Mouse (Mus musculus) B cell, adult 62 days (primary cell): ENCODE results near the gene Tnk1. TPM values are rescaled to one million over a fixed set of nuclear protein-coding genes. Genes with fewer than 3 reads are reported as not detected.

Experiments used
- total RNA-seq: library from RNA; stranded (reverse); gene quantifications from 4 replicates; pipeline ENCODE4 v1.2.4, GENCODE M21; 2023

Tnk1 gene
- total RNA-seq: not detected in 4 replicates

GRCm38 (mm10) chr11:69858113-69858998, at the start of gene Tnk1:
Gene Tnk1, minus strand, starts transcription at chr11:69858730.

GRCm38 (mm10) chr11:69900471-69901405, 42.2 kb upstream of the Tnk1 start, which contains the start of the genes 2810408A11Rik and Neurl4:
Gene 2810408A11Rik, minus strand, starts transcription at chr11:69900987.
Gene Neurl4, plus strand, starts transcription at chr11:69901072.

DNA sequence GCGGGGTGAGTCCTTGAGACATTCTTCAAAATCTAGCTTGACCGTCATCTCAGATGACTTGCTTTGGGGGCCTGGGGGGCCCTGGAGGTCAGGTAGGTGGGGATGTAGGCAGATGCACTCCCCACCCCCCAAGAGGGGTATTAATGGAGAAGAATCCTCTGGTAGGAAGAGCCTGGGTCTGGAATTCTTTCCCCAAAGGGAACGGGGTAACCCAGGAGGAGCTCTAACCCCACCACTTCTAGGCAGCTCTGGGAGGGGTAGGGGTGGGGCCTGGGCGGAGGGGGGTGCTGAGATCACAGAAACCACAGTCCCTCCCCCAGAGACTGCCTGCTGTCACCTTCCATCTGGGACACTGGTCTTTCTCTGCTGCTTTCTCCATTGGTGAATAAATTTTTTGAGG, 36.8 kb upstream of the Tnk1 start, which contains the start of gene Acap1:
TSS of gene Acap1 (minus strand) at position 249 of the 400 bp plus-strand sequence.

GRCm38 (mm10) chr11:69880853-69881603, 22.5 kb upstream of the Tnk1 start, which contains the start of gene Kctd11:
Gene Kctd11, minus strand, starts transcription at chr11:69881406.

DNA sequence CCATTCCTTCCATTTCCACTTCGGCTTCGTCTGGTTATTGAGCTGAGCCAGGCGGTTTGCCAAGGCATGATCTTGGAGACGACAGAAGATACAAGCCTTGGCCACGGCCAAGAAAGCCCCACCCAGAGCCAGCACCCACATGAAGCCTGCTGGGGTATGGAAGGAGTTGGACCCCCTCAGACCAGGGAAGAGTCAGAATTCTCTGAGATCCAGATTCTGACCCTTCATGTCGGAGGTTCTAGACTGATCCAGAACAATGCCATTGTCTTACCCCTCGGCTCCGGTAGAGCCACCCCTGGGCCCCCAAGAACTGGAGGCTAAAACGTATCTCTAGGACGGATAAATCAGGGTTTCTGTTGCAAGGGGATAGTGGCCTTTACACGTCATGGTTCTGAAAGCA, 19.3 kb upstream of the Tnk1 start, which contains the start of gene Tmem95:
TSS of gene Tmem95 (minus strand) at position 141 of the 400 bp plus-strand sequence.

DNA sequence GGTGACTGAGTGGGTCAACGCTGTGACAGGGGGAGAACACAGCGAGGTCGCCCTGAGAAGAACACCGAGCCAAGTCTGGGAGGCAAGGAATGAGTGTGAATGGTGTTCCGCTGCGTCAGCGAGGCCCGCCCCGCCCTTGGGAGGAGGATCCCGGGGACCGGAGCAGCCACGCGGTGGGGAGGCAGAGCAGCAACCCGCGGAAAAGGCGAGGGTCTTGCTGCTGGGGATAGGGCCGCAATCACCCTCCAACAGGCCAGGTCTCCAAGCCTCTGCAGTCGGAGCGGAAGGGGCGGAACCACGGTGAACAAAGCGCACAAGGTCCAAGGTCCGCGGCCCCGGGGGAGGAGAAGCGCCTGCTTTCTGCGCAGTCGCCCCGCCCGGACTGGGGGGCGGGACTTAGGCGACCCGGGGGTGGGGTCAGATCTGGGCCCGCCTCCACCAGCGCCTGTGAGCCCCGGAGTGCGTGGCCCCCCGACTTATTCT, 12.3 kb downstream of the Tnk1 start, which contains the start of gene Plscr3:
TSS of gene Plscr3 (plus strand) at position 179 of the 483 bp plus-strand sequence.

GRCm38 (mm10) chr11:69837952-69838713, 20.4 kb downstream of the Tnk1 start, which contains the start of gene Tmem256:
Gene Tmem256, plus strand, starts transcription at chr11:69838514.

DNA sequence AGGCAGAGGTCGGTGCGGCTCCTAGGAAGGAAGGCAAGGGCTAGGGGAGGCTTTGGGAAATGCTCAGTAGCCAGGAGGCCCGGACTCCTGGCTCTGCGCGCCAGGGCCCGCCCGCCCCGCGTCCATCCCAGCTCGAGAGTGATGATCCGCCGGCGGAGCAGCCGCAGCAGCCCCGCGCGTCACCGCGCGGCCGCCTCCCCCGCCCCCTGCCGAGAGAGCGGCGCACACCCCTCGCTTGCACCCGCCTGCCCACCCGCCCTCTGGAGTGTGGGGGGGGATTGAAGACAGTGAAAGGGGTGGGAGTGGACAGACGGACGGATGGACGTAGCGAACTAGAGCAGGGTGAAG, 21.0 kb downstream of the Tnk1 start, which contains the start of gene Nlgn2:
TSS of gene Nlgn2 (minus strand) at position 181 of the 348 bp plus-strand sequence.

GRCm38 (mm10) chr11:69822080-69822479, 36.5 kb downstream of the Tnk1 start, which contains the start of gene Spem1:
Gene Spem1, minus strand, starts transcription at chr11:69822180.

DNA sequence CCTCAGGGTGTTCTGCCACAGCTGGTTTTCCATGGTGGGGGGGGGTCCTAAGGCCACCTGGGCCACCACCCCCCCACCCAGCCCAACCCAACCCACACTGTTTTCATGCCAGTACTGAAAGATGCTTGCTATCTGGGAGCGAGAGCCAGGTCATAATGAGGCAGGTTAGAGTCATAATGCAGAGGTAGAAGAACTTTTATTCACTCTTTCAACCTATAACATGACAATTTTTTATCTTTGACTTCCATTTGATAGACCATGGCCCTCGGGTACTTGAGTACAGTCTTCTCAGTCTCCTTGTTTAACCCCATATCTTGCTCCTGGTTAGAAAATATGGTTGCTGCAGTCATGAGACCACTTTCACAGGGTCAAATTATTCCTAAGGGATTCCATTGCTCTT, 40.2 kb downstream of the Tnk1 start, which contains the start of gene Spem2:
TSS of gene Spem2 (minus strand) at position 101 of the 400 bp plus-strand sequence.

GRCm38 (mm10) chr11:69815155-69815554, 43.4 kb downstream of the Tnk1 start, which contains the start of gene Gm39566:
Gene Gm39566, minus strand, starts transcription at chr11:69815298.

DNA sequence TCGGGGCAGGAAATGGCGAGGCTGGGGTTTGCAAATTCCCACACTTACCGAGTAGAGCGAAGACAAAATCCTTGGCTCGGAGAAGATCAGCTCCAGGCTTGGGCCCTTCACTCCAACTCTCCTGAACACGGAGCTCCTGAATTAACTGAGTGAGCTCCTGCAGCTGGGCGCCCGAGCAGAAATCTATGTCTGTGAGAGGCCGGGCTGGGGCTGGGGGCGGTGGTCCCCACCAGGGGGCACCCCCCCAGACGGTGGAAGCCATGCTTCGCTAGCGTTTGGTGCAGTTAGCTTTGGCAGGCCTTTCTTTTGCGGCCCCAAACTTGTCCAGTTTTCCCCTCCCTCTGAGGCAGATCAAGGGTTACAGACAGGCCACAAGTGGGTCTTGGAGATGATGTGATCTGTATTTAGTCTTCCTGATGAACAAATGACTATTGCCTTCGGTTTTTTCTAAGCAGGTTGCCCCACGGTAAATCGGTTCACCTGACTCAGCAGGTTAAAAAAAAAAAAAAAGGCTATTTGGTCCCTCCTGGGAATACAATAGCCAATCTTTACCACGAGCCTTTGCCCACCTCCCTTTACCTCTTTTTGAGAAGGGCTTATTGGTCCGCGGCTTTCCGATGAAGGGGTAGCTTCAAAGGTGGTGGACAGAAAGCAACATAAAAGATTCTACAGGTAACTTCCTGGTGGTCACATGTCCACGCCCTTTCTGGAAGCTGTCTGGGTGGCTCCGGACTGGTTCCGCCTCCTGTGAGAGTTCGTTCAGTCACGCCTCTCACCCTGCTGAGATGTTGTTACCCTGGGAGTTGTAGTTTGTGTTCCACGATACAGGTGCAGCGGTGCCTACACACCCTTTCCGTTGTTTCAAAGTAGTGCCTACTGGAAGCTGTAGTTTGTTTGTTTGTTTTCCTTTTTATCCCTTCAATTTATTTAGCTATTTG, 53.3 kb downstream of the Tnk1 start, which contains the start of gene Tmem102:
TSS of gene Tmem102 (minus strand) at position 653 of the 938 bp plus-strand sequence.

DNA sequence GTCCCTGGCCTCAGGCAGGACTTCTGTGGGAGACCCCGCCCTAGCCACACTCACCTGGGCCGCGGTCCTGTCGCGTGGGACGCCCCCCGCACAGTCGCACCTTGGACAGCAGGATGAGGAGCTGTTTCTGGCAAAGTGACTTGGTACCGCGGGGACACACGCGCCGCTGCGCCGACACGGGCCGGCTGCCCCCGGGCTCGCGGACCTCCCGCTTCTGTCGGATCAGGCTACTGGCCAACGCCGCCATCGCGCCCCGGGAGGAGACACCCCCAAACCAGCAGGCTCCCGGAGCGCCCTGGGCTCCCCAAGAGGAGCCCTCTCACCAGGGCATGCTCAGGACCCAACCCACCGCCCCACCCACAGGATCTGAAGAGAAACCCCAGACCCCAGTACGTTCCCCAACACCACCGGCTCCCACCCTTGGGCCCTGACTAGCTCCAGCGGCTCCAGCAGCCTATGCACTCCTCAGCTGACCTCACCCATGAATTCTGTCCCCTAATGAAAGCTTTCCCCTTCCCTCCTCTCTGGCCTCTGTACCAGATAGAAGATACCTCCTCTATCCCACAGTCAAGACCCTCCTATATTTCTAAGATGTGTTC, 57.1 kb downstream of the Tnk1 start, which contains the start of gene Fgf11:
TSS of gene Fgf11 (minus strand) at position 479 of the 599 bp plus-strand sequence.

Other genes with a start within 250 kb of the Tnk1 start
- gene Shbg, start 240.8 kb downstream of the Tnk1 start, total RNA-seq: not detected in 4 replicates
- not detected in 4 replicates for gene Sat2, start 236.7 kb downstream of the Tnk1 start, total RNA-seq
- gene Fxr2, start 225.7 kb downstream of the Tnk1 start, total RNA-seq: 73.0 to 86.7 TPM (median 81.7 TPM) in 4 replicates
- gene Sox15, start 203.4 kb downstream of the Tnk1 start, total RNA-seq: 0.95 TPM in 1 of 4 replicates, not detected in the others
- gene Mpdu1, start 196.1 kb downstream of the Tnk1 start, total RNA-seq: 58.5 to 68.1 TPM (median 64.8 TPM) in 4 replicates
- 13.5 to 15.1 TPM (median 14.6 TPM) in 4 replicates for gene Cd68, start 192.6 kb downstream of the Tnk1 start, total RNA-seq
- 683 to 716 TPM (median 701 TPM) in 4 replicates for gene Eif4a1, start 186.3 kb downstream of the Tnk1 start, total RNA-seq
- 112 to 142 TPM (median 125 TPM) in 4 replicates for gene Senp3, start 176.6 kb downstream of the Tnk1 start, total RNA-seq
- not detected in 4 replicates for gene Tnfsf13, start 172.9 kb downstream of the Tnk1 start, total RNA-seq
- 0.40 TPM in 1 of 4 replicates, not detected in the others for gene Tnfsf12, start 162.9 kb downstream of the Tnk1 start, total RNA-seq
- 0.56 TPM in 1 of 4 replicates, not detected in the others for gene Tnfsfm13, start 162.6 kb downstream of the Tnk1 start, total RNA-seq
- 227 to 251 TPM (median 238 TPM) in 4 replicates for gene Polr2a, start 100.1 kb downstream of the Tnk1 start, total RNA-seq
- gene Slc35g3, start 96.8 kb downstream of the Tnk1 start, total RNA-seq: not detected in 4 replicates
- 62.1 to 72.6 TPM (median 65.4 TPM) in 4 replicates for gene Zbtb4, start 92.8 kb downstream of the Tnk1 start, total RNA-seq
- gene Chrnb1, start 62.8 kb downstream of the Tnk1 start, total RNA-seq: 7.8 to 14.5 TPM (median 12.0 TPM) in 4 replicates
- gene Fgf11, start 56.9 kb downstream of the Tnk1 start, total RNA-seq: 0.21 to 0.22 TPM in 2 of 4 replicates, not detected in the others
- 0.30 TPM in 1 of 4 replicates, not detected in the others for gene Tmem102, start 53.1 kb downstream of the Tnk1 start, total RNA-seq
- not detected in 4 replicates for gene Gm39566, start 43.4 kb downstream of the Tnk1 start, total RNA-seq
- not detected in 4 replicates for gene Spem2, start 40.3 kb downstream of the Tnk1 start, total RNA-seq
- not detected in 4 replicates for gene Spem1, start 36.5 kb downstream of the Tnk1 start, total RNA-seq
- gene Nlgn2, start 20.9 kb downstream of the Tnk1 start, total RNA-seq: 0.27 to 1.5 TPM (median 0.32 TPM) in 4 replicates
- gene Tmem256, start 20.2 kb downstream of the Tnk1 start, total RNA-seq: 29.5 to 37.7 TPM (median 32.6 TPM) in 4 replicates
- gene Plscr3, start 12.4 kb downstream of the Tnk1 start, total RNA-seq: 9.9 to 12.6 TPM (median 11.5 TPM) in 4 replicates
- gene Tmem95, start 19.3 kb upstream of the Tnk1 start, total RNA-seq: not detected in 4 replicates
- gene Kctd11, start 22.7 kb upstream of the Tnk1 start, total RNA-seq: 1.3 to 2.6 TPM (median 2.3 TPM) in 4 replicates
- 473 to 501 TPM (median 485 TPM) in 4 replicates for gene Acap1, start 36.8 kb upstream of the Tnk1 start, total RNA-seq
- gene 2810408A11Rik, start 42.3 kb upstream of the Tnk1 start, total RNA-seq: 1.2 to 3.5 TPM (median 2.0 TPM) in 4 replicates
- gene Neurl4, start 42.3 kb upstream of the Tnk1 start, total RNA-seq: 51.5 to 76.4 TPM (median 73.4 TPM) in 4 replicates
- gene Gps2, start 55.2 kb upstream of the Tnk1 start, total RNA-seq: 144 to 150 TPM (median 147 TPM) in 4 replicates
- gene Eif5a, start 63.2 kb upstream of the Tnk1 start, total RNA-seq: 337 to 380 TPM (median 350 TPM) in 4 replicates
- not detected in 4 replicates for gene Ybx2, start 77.1 kb upstream of the Tnk1 start, total RNA-seq
- gene Slc2a4, start 89.5 kb upstream of the Tnk1 start, total RNA-seq: not detected in 4 replicates
- not detected in 4 replicates for gene Cldn7, start 106.0 kb upstream of the Tnk1 start, total RNA-seq
- 87.5 to 123 TPM (median 99.1 TPM) in 4 replicates for gene Ctdnep1, start 122.4 kb upstream of the Tnk1 start, total RNA-seq
- gene Elp5, start 123.8 kb upstream of the Tnk1 start, total RNA-seq: 49.4 to 55.9 TPM (median 52.5 TPM) in 4 replicates
- 285 to 331 TPM (median 318 TPM) in 4 replicates for gene Gabarap, start 132.4 kb upstream of the Tnk1 start, total RNA-seq
- gene Phf23, start 137.0 kb upstream of the Tnk1 start, total RNA-seq: 48.3 to 52.7 TPM (median 51.4 TPM) in 4 replicates
- gene Dvl2, start 141.9 kb upstream of the Tnk1 start, total RNA-seq: 51.2 to 61.3 TPM (median 58.7 TPM) in 4 replicates
- 44.6 to 55.5 TPM (median 48.8 TPM) in 4 replicates for gene Acadvl, start 156.7 kb upstream of the Tnk1 start, total RNA-seq
- gene Dlg4, start 158.2 kb upstream of the Tnk1 start, total RNA-seq: 3.9 to 7.2 TPM (median 4.3 TPM) in 4 replicates
- not detected in 4 replicates for gene Asgr1, start 195.4 kb upstream of the Tnk1 start, total RNA-seq
- not detected in 4 replicates for gene Asgr2, start 233.9 kb upstream of the Tnk1 start, total RNA-seq